Mouse (Mus musculus): ENCODE data around the gene 4930524B15Rik. TPM values are rescaled to one million over a fixed set of nuclear protein-coding genes. Genes with fewer than 3 reads are reported as not detected.

4930524B15Rik gene
- total and polyA plus RNA-seq, 2 experiments from 2014 or later: 0.05 TPM; not detected in 1

- H3K9me3 ChIP-seq (replicated peaks; ENCODE audit: control insufficient read depth, low read length): no peaks in the 10 kb centered on the region
- H3K4me2 ChIP-seq (ENCODE audit: low read depth, low read length): no peak overlapping the region
- H3K4me3 ChIP-seq (ENCODE audit: low read depth, low read length): no peak overlapping the region
- no peak overlapping the region for H3K27ac ChIP-seq (ENCODE audit: low read depth)
- WGBS: 74% methylated on average over 1 of the region's 1 CpGs
- TF ChIP-seq CTCF (IDR thresholded peaks at IDR 0.05; ENCODE audit: low read depth) (no peak), EP300 (IDR thresholded peaks at IDR 0.05; ENCODE audit: low read depth) (no peak)
- no peaks in the 10 kb centered on the region for H3K27me3 ChIP-seq (ENCODE audit: control insufficient read depth, insufficient read depth, low read length)
- no peaks in the 10 kb centered on the region for H3K4me1 ChIP-seq (ENCODE audit: control insufficient read depth, insufficient read depth)
- H3K36me3 ChIP-seq (replicated peaks; ENCODE audit: control insufficient read depth, insufficient read depth, low read length): no peaks in the 10 kb centered on the region
- ATAC-seq (ENCODE audit: insufficient read depth, low read depth) (no peak), DNase-seq (ENCODE audit: low spot score) (no peak)
- no peak overlapping the region for H3K9ac ChIP-seq (replicated peaks; ENCODE audit: low read depth, low read length)
These were observed 48.2 kb downstream of the 4930524B15Rik start for GRCm38 (mm10) chr11:32013561-32013960.

DNA sequence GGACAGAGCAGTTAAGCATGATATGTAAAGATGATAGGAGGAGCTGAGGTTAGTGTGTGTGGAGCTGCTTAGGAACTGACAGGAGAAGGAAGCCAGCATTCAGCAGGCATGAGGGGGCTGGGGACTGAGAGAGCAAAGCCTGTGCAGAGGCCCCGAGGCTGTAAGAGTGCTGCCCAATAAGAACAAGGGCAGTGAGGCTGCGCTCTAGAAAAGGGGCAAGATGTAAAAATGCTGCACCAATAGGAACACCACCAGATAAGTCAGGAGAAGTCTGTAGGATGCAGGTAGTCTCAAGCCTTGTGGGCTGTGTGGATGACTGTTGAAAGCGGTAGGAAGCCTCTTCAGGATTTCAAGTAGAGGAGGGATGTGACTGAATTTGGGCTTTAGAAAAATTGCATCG, 52.8 kb downstream of the 4930524B15Rik start:
- no peaks in the 10 kb centered on the region for H3K27me3 ChIP-seq (ENCODE audit: control insufficient read depth, insufficient read depth, low read length)
- H3K4me1 ChIP-seq (ENCODE audit: control insufficient read depth, insufficient read depth): no peaks in the 10 kb centered on the region
- 45% methylated on average over 4 of the region's 4 CpGs for WGBS
- H3K36me3 ChIP-seq (replicated peaks; ENCODE audit: control insufficient read depth, insufficient read depth, low read length): no peaks in the 10 kb centered on the region
- TF ChIP-seq EP300 (IDR thresholded peaks at IDR 0.05; ENCODE audit: low read depth) (no peak), CTCF (IDR thresholded peaks at IDR 0.05; ENCODE audit: low read depth) (no peak)
- no peak for DNase-seq (ENCODE audit: low spot score)
- no peak overlapping the region for H3K4me3 ChIP-seq (ENCODE audit: low read depth, low read length)
- H3K9me3 ChIP-seq (replicated peaks; ENCODE audit: control insufficient read depth, low read length): no peaks in the 10 kb centered on the region
- H3K4me2 ChIP-seq (ENCODE audit: low read depth, low read length): no peak overlapping the region
- no peak for ATAC-seq (ENCODE audit: insufficient read depth, low read depth)
- H3K27ac ChIP-seq (ENCODE audit: low read depth): no peak overlapping the region
- no peak overlapping the region for H3K9ac ChIP-seq (replicated peaks; ENCODE audit: low read depth, low read length)

DNA sequence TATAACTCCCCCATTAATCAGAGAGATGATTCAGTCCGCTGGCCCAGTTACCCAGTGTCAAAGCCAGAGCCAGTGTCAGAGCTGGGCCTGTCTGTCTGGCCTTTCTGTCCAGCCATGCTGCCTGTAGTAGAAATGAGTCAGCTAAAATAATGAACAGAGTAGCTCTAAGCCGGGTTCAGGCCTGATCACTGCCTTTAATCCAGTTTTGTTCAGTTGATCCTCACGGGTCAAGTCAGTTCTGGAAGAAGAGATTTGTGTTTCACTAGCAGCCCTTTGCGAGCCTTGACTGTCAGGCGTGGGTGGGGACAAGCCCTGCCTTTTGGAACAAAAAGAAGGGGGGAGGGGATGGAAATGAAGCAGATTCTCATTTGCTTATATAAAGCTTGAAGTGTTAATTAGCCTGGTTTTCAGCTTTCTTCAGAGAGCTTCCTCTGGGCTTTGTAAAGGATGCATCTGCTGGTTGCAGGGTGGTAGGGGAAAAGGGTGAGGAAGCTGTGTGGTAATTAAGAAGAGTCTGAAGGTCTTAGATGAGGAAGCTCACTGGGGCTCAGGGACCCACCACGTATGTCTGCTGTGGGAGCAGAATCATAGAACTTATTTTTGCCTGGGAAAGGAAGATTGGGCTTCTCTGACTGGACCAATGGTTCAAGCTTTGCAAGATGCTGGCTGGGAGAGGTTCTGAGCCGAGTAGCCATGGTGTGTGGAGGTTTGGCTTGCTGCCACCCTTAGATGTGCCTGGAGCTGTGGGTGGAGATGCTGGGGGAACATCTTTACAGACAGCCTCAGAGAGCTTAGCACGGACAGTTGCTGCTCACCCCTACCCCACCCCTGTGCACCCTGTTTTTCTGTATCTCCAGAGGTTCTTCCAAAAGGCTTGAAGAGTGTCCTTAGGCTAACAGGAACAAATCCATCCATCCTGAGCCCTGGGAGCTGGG, 54.9 kb downstream of the 4930524B15Rik start:
- DNase-seq (ENCODE audit: low spot score): no peak
- no peak for ATAC-seq (ENCODE audit: insufficient read depth, low read depth)
- H3K9me3 ChIP-seq (replicated peaks; ENCODE audit: control insufficient read depth, low read length): no peaks in the 10 kb centered on the region
- TF ChIP-seq CTCF (IDR thresholded peaks at IDR 0.05; ENCODE audit: low read depth): no peak
- no peak for TF ChIP-seq EP300 (IDR thresholded peaks at IDR 0.05; ENCODE audit: low read depth)
- H3K4me3 ChIP-seq (ENCODE audit: low read depth, low read length): no peak overlapping the region
- H3K27me3 ChIP-seq (ENCODE audit: control insufficient read depth, insufficient read depth, low read length): no peaks in the 10 kb centered on the region
- no peak overlapping the region for H3K9ac ChIP-seq (replicated peaks; ENCODE audit: low read depth, low read length)
- H3K4me1 ChIP-seq (ENCODE audit: control insufficient read depth, insufficient read depth): no peaks in the 10 kb centered on the region
- H3K4me2 ChIP-seq (ENCODE audit: low read depth, low read length): no peak overlapping the region
- H3K36me3 ChIP-seq (replicated peaks; ENCODE audit: control insufficient read depth, insufficient read depth, low read length): no peaks in the 10 kb centered on the region
- H3K27ac ChIP-seq (ENCODE audit: low read depth): no peak overlapping the region
- WGBS: 49% methylated on average over 8 of the region's 8 CpGs

DNA sequence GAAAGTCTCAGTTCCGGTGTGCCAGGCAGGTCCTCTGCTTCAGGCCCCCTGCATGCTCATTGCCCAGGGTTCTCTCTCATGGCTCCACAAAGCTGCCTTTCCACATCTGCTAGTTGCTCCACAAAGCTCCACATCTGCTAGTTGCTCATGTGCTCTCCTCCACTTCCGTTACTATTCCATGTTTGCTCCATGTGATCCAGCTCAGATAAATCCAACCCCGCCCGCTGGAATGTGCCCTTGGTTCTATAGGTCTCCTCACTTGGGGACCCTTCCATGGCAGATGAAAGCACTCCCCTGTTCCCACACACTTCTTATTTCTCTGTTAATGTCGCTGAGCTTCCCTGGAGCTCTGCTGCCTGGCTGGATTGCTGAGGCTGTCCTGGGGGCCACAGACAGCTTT, 61.2 kb downstream of the 4930524B15Rik start:
- no peak overlapping the region for H3K27ac ChIP-seq (ENCODE audit: low read depth)
- no peaks in the 10 kb centered on the region for H3K9me3 ChIP-seq (replicated peaks; ENCODE audit: control insufficient read depth, low read length)
- no peak overlapping the region for H3K4me3 ChIP-seq (ENCODE audit: low read depth, low read length)
- no peaks in the 10 kb centered on the region for H3K27me3 ChIP-seq (ENCODE audit: control insufficient read depth, insufficient read depth, low read length)
- DNase-seq (ENCODE audit: low spot score) (no peak), ATAC-seq (ENCODE audit: insufficient read depth, low read depth) (no peak)
- no peaks in the 10 kb centered on the region for H3K36me3 ChIP-seq (replicated peaks; ENCODE audit: control insufficient read depth, insufficient read depth, low read length)
- WGBS: 61% methylated on average over 5 of the region's 5 CpGs
- TF ChIP-seq EP300 (IDR thresholded peaks at IDR 0.05; ENCODE audit: low read depth): no peak
- no peak for TF ChIP-seq CTCF (IDR thresholded peaks at IDR 0.05; ENCODE audit: low read depth)
- no peak overlapping the region for H3K4me2 ChIP-seq (ENCODE audit: low read depth, low read length)
- H3K4me1 ChIP-seq (ENCODE audit: control insufficient read depth, insufficient read depth): no peaks in the 10 kb centered on the region
- no peak overlapping the region for H3K9ac ChIP-seq (replicated peaks; ENCODE audit: low read depth, low read length)

- no peaks in the 10 kb centered on the region for H3K4me1 ChIP-seq (ENCODE audit: control insufficient read depth, insufficient read depth)
- DNase-seq (ENCODE audit: low spot score) (no peak), ATAC-seq (ENCODE audit: insufficient read depth, low read depth) (no peak)
- H3K27ac ChIP-seq (ENCODE audit: low read depth): no peak overlapping the region
- no peaks in the 10 kb centered on the region for H3K27me3 ChIP-seq (ENCODE audit: control insufficient read depth, insufficient read depth, low read length)
- TF ChIP-seq CTCF (IDR thresholded peaks at IDR 0.05; ENCODE audit: low read depth) (no peak), EP300 (IDR thresholded peaks at IDR 0.05; ENCODE audit: low read depth) (no peak)
- no peaks in the 10 kb centered on the region for H3K9me3 ChIP-seq (replicated peaks; ENCODE audit: control insufficient read depth, low read length)
- WGBS: 70% methylated on average over 7 of the region's 7 CpGs
- H3K36me3 ChIP-seq (replicated peaks; ENCODE audit: control insufficient read depth, insufficient read depth, low read length): no peaks in the 10 kb centered on the region
- no peak overlapping the region for H3K4me3 ChIP-seq (ENCODE audit: low read depth, low read length)
- H3K4me2 ChIP-seq (ENCODE audit: low read depth, low read length): no peak overlapping the region
- no peak overlapping the region for H3K9ac ChIP-seq (replicated peaks; ENCODE audit: low read depth, low read length)
These were observed 62.3 kb downstream of the 4930524B15Rik start for GRCm38 (mm10) chr11:32027474-32028342.
